Mouse (Mus musculus) CH12.LX (cell line): ENCODE data around the gene Bicd2. TPM values are rescaled to one million over a fixed set of nuclear protein-coding genes. Genes with fewer than 3 reads are reported as not detected.

Source experiments
- DNase-seq: peaks from one replicate; pipeline ENCODE4 v3.0.0-alpha.2; 2013; ENCODE audit errors: extremely low read depth
- H3K27ac ChIP-seq: 2 replicates; pipeline ENCODE4 v1.5.1; 2012; ENCODE audit warnings: low read depth, mild to moderate bottlenecking, control low read depth, moderate library complexity; ENCODE audit not compliant: insufficient read depth
- H3K27me3 ChIP-seq: replicated peaks from 2 replicates; pipeline ENCODE3; 2012; ENCODE audit warnings: inconsistent platforms
- H3K36me3 ChIP-seq, 2 experiments: replicated peaks in 1 of 2; 2 replicates each; pipeline versions ENCODE3 to v1.6.1; 2012; ENCODE audit warnings: inconsistent platforms in 1 of 2, low read length in 1 of 2, mild to moderate bottlenecking in 1 of 2, mixed read lengths in 1 of 2, moderate library complexity in 1 of 2; ENCODE audit not compliant: control insufficient read depth in 1 of 2, insufficient read depth in 1 of 2
- H3K4me1 ChIP-seq, 2 experiments: 2 replicates each; pipeline ENCODE4 v1.6.1; 2012; ENCODE audit warnings: inconsistent platforms in 1 of 2, moderate library complexity in 1 of 2; ENCODE audit not compliant: insufficient read depth in 2 of 2, control insufficient read depth in 1 of 2
- H3K4me2 ChIP-seq: 2 replicates; pipeline ENCODE4 v1.6.1; 2012; ENCODE audit warnings: low read depth, mild to moderate bottlenecking, control low read depth; ENCODE audit not compliant: poor library complexity, insufficient read depth, severe bottlenecking
- H3K4me3 ChIP-seq, 3 experiments: fragments of 150-350 bp in 1 of 3; sonication (generic) in 1 of 3; replicated peaks in 1 of 3; 2 replicates each; pipeline versions ENCODE3 to v1.5.1; 2011 to 2012; ENCODE audit warnings: low read depth in 2 of 3, low read length in 2 of 3, mild to moderate bottlenecking in 2 of 3, moderate library complexity in 2 of 3, control low read depth in 1 of 3, improper control_type of control experiment in 1 of 3, inconsistent platforms in 1 of 3, mixed read lengths in 1 of 3; ENCODE audit not compliant: poor library complexity in 1 of 3
- H3K79me2 ChIP-seq: replicated peaks from 2 replicates; pipeline ENCODE4 v1.6.1; 2012; ENCODE audit warnings: mild to moderate bottlenecking, moderate library complexity; ENCODE audit not compliant: control insufficient read depth, poor library complexity, insufficient read depth, severe bottlenecking; ENCODE audit errors: extremely low read depth
- H3K9ac ChIP-seq: 2 replicates; pipeline ENCODE4 v1.6.1; 2012; ENCODE audit warnings: low read depth, mild to moderate bottlenecking, control low read depth, moderate library complexity; ENCODE audit not compliant: insufficient read depth
- H3K9me3 ChIP-seq: replicated peaks from 2 replicates; pipeline ENCODE3; 2012; ENCODE audit warnings: low read length, inconsistent platforms, mixed read lengths
- BHLHE40 ChIP-seq: IDR thresholded peaks from 2 replicates; pipeline ENCODE4 v1.6.1; 2011; ENCODE audit warnings: mild to moderate bottlenecking, low read depth, low read length, improper control_type of control experiment
- CHD1 ChIP-seq: IDR thresholded peaks from 2 replicates; pipeline ENCODE4 v1.6.1; 2012; ENCODE audit warnings: low read depth, low read length, improper control_type of control experiment, inconsistent platforms
- E2F4 ChIP-seq: IDR thresholded peaks from 2 replicates; pipeline ENCODE4 v1.6.1; 2011; ENCODE audit warnings: low read depth, low read length, improper control_type of control experiment; ENCODE audit not compliant: insufficient replicate concordance
- ELF1 ChIP-seq: IDR thresholded peaks from 2 replicates; pipeline ENCODE4 v1.6.1; 2014; ENCODE audit warnings: low read depth, mild to moderate bottlenecking, inconsistent platforms, low read length, improper control_type of control experiment
- GABPA ChIP-seq: IDR thresholded peaks from 2 replicates; pipeline ENCODE4 v1.6.1; 2012; ENCODE audit warnings: low read depth, low read length, improper control_type of control experiment, inconsistent platforms; ENCODE audit not compliant: insufficient replicate concordance
- JUND ChIP-seq: conservative IDR thresholded peaks from 2 replicates; pipeline ENCODE4 v1.6.1; 2011; ENCODE audit warnings: low read depth, low read length, improper control_type of control experiment
- KAT2A ChIP-seq: IDR thresholded peaks from 2 replicates; pipeline ENCODE4 v1.6.1; 2012; ENCODE audit warnings: low read length, improper control_type of control experiment, inconsistent platforms; ENCODE audit not compliant: insufficient replicate concordance
- MAFK ChIP-seq: IDR thresholded peaks from 2 replicates; pipeline ENCODE4 v1.6.1; 2011; ENCODE audit warnings: low read length, improper control_type of control experiment; ENCODE audit not compliant: insufficient replicate concordance
- MXI1 ChIP-seq: IDR thresholded peaks from 2 replicates; pipeline ENCODE4 v1.6.1; 2011; ENCODE audit warnings: mild to moderate bottlenecking, low read depth, low read length, improper control_type of control experiment
- MYC ChIP-seq: IDR thresholded peaks from 2 replicates; pipeline ENCODE4 v1.6.1; 2011; ENCODE audit warnings: low read depth, mild to moderate bottlenecking, improper control_type of control experiment, low read length
- NELFE ChIP-seq: IDR thresholded peaks from 2 replicates; pipeline ENCODE4 v1.6.1; 2011; ENCODE audit warnings: low read depth, low read length, improper control_type of control experiment
- NRF1 ChIP-seq: IDR thresholded peaks from 2 replicates; pipeline ENCODE4 v1.6.1; 2014; ENCODE audit warnings: low read depth, mild to moderate bottlenecking, inconsistent platforms, low read length, improper control_type of control experiment, moderate library complexity
- PAX5 ChIP-seq: IDR thresholded peaks from 2 replicates; pipeline ENCODE4 v1.6.1; 2012; ENCODE audit warnings: low read length, inconsistent platforms, mixed read lengths
- POLR2A ChIP-seq: IDR thresholded peaks from 2 replicates; pipeline ENCODE4 v1.6.1; 2011; ENCODE audit warnings: low read depth, mild to moderate bottlenecking, improper control_type of control experiment, low read length
- RAD21 ChIP-seq: IDR thresholded peaks from 2 replicates; pipeline ENCODE4 v1.6.1; 2011; ENCODE audit warnings: low read depth, mild to moderate bottlenecking, low read length, improper control_type of control experiment, moderate library complexity
- RCOR1 ChIP-seq: conservative IDR thresholded peaks from 2 replicates; pipeline ENCODE4 v1.6.1; 2012; ENCODE audit warnings: low read depth, mild to moderate bottlenecking, inconsistent platforms, low read length, improper control_type of control experiment
- TBP ChIP-seq: conservative IDR thresholded peaks from 2 replicates; pipeline ENCODE4 v1.6.1; 2011; ENCODE audit warnings: low read depth, low read length, improper control_type of control experiment
- TCF12 ChIP-seq: IDR thresholded peaks from 2 replicates; pipeline ENCODE4 v1.6.1; 2014; ENCODE audit warnings: low read depth, mild to moderate bottlenecking, inconsistent platforms, low read length, improper control_type of control experiment
- UBTF ChIP-seq: IDR thresholded peaks from 2 replicates; pipeline ENCODE4 v1.6.1; 2012; ENCODE audit warnings: low read depth, mild to moderate bottlenecking, inconsistent platforms, low read length, improper control_type of control experiment, moderate library complexity
- USF2 ChIP-seq: conservative IDR thresholded peaks from 2 replicates; pipeline ENCODE4 v1.6.1; 2011; ENCODE audit warnings: low read depth, low read length, improper control_type of control experiment
- ZC3H11A ChIP-seq: IDR thresholded peaks from 2 replicates; pipeline ENCODE4 v1.6.1; 2012; ENCODE audit warnings: low read depth, mild to moderate bottlenecking, inconsistent platforms, low read length, improper control_type of control experiment
- ZKSCAN1 ChIP-seq: IDR thresholded peaks from 2 replicates; pipeline ENCODE4 v1.6.1; 2012; ENCODE audit warnings: low read depth, inconsistent platforms, low read length, improper control_type of control experiment, borderline replicate concordance
- ZMIZ1 ChIP-seq: IDR thresholded peaks from 2 replicates; pipeline ENCODE4 v1.6.1; 2012; ENCODE audit warnings: low read depth, mild to moderate bottlenecking, inconsistent platforms, low read length, improper control_type of control experiment
- ZNF384 ChIP-seq: IDR thresholded peaks from 2 replicates; pipeline ENCODE4 v1.6.1; 2012; ENCODE audit warnings: low read depth, low read length, improper control_type of control experiment, inconsistent platforms
- dilution Hi-C: fragments of 300-500 bp; cut with MboI; formaldehyde crosslinking; loops from 2 replicates; pipeline ENCODE4 v1.14.3; 2020; ENCODE audit warnings: low sequenced_read_pairs; ENCODE audit not compliant: extremely low pct_unique_long_range_greater_than_20kb, extremely low pct_ligation_motif_present
- in situ Hi-C: fragments of 300-500 bp; cut with MboI; formaldehyde crosslinking; loops from 3 replicates; pipeline ENCODE4 v1.14.3; 2019; ENCODE audit warnings: low sequenced_read_pairs, low pct_ligation_motif_present, low pct_unique_long_range_greater_than_20kb, mixed read lengths
- polyA plus RNA-seq: library from polyadenylated mRNA; unstranded; fragments of >175 nt; gene quantifications from 2 replicates; pipeline ENCODE4 v1.2.1, GENCODE M21; 2012; ENCODE audit warnings: low read depth; ENCODE audit not compliant: insufficient read length
- total RNA-seq, 2 experiments: library from RNA; depleted of rRNA; stranded (reverse); fragments of 300-350 nt in 1 of 2; fragments of >200 nt in 1 of 2; gene quantifications; 2 replicates each; pipeline ENCODE4 v1.2.3; 2012 to 2014

The Bicd2 gene
- total and polyA plus RNA-seq, 3 experiments, result 16.9 to 26.5 (median 21.0) TPM

DNA sequence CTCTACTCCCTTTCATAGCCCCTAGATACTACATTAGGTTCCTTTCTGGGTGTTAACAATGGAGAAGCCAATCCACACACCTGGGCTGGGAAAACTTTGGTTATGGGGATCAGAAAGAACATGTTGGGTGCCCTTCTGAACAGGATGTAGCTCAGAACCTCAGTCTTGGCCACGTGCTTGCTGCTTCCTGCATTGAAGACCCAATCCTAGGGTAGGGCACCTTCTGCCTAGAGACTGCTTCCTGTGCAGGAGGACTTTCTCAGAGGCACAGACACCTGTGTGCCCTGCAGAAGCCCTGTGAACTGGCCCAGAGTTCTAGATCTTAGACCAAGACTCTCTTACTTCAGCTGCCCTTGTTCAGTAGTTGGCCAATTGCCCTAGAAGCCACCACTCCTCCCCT lies 94.4 kb downstream of the Bicd2 start:
- no peaks in the 10 kb centered on the region for H3K4me1 ChIP-seq
- no peaks in the 10 kb centered on the region for H3K27me3 ChIP-seq
- dilution Hi-C loops (no loop called here), in situ Hi-C loops (no loop called here)
- H3K79me2 ChIP-seq, result no peaks in the 10 kb centered on the region
- no peak overlapping the region for H3K4me2 ChIP-seq
- no peak overlapping the region for H3K9ac ChIP-seq
- no peaks in the 10 kb centered on the region for H3K9me3 ChIP-seq
- H3K36me3 ChIP-seq, result peaks cover 22 to 88% of the 10 kb centered on the region in 2 experiments
- H3K27ac ChIP-seq, result no peak overlapping the region
- no peak for TF ChIP-seq NRF1
- no peak for TF ChIP-seq UBTF
- no peak for TF ChIP-seq ZKSCAN1
- no peak for TF ChIP-seq CHD1
- no peak for TF ChIP-seq ZMIZ1
- TF ChIP-seq TCF12, result no peak
- TF ChIP-seq E2F4, result no peak
- no peak for TF ChIP-seq JUND
- TF ChIP-seq NELFE, result no peak
- no peak for TF ChIP-seq USF2
- no peak for TF ChIP-seq BHLHE40
- no peak for TF ChIP-seq PAX5
- TF ChIP-seq ELF1, result no peak
- no peak for TF ChIP-seq TBP
- no peak for TF ChIP-seq MYC
- no peak overlapping the region for H3K4me3 ChIP-seq
- no peak for DNase-seq

DNA sequence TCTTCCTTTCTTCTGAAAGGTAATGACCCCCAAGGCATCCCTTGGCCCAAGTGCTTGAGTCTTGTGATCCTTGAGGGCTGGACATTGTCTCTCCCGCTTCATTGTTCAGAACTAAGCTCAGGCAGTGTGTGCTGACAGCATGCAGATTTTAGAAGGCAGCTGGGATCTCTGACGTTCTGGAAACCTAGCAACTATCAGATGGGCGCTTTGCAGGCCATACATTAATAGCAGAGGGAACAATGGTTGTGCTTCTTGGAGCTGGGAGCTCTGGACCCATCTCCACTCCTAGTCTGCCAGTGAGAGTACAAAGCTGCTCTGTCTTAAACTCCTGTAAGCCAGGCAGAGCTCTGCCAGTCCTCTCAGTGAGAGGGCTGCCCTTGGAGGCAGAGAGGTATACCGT lies 94.8 kb downstream of the Bicd2 start:
- no peak overlapping the region for H3K27ac ChIP-seq
- TF ChIP-seq RCOR1 (no peak), KAT2A (no peak), ZC3H11A (no peak), POLR2A (no peak), PAX5 (no peak), ZMIZ1 (no peak), BHLHE40 (no peak), GABPA (no peak), MYC (no peak), MAFK (no peak), MXI1 (no peak), NRF1 (no peak), ZNF384 (no peak), RAD21 (no peak), E2F4 (no peak)
- H3K4me3 ChIP-seq, result no peak overlapping the region
- H3K36me3 ChIP-seq, result peaks cover 22 to 84% of the 10 kb centered on the region in 2 experiments
- H3K27me3 ChIP-seq, result no peaks in the 10 kb centered on the region
- no peaks in the 10 kb centered on the region for H3K79me2 ChIP-seq
- no peaks in the 10 kb centered on the region for H3K4me1 ChIP-seq
- in situ Hi-C loops (no loop called here), dilution Hi-C loops (no loop called here)
- H3K4me2 ChIP-seq, result no peak overlapping the region
- DNase-seq, result no peak
- no peak overlapping the region for H3K9ac ChIP-seq
- no peaks in the 10 kb centered on the region for H3K9me3 ChIP-seq
